Mouse (Mus musculus): ENCODE data around the gene Ubxn4.
A peak's percentile ranks its signal among the peaks of the same experiment; 100 is the strongest.
"Not testable (repeated sequence)": the region's sequence is repeated elsewhere in the genome, so short reads cannot be mapped to it uniquely, and the experiment has no call there.

The Ubxn4 gene

GRCm38 (mm10) chr1:128243627-128243995 lies at the start of gene Ubxn4:
Ubxn4 (plus strand) TSS chr1:128243964.
- no peak for DNase-seq

GRCm38 (mm10) chr1:128194011-128194410 lies 49.8 kb upstream of the Ubxn4 start:
- DNase-seq, result no peak

- no peak for DNase-seq
These were observed 46.4 kb upstream of the Ubxn4 start for GRCm38 (mm10) chr1:128197353-128197752.

- DNase-seq, result no peak
These were observed 30.5 kb upstream of the Ubxn4 start for GRCm38 (mm10) chr1:128213261-128213660.

DNA sequence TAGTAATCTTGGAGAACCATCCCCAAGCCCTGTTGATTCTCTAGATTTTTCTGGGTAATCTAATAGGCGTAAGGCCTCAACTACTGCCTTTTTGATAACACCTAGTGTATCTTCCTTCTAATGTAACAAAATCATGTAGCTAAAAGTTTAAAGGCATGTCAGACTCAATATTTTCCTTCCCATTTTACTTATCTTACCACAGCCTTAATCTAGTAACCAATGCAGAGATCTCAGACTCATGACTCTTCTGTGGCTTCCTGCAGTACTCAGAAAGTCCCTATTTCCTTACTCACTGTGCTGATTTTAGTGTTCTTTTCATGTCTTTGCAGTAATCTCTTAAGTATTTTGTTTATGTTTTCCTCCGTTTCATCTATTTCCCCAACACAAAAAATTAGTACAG lies 21.9 kb upstream of the Ubxn4 start:
- no peak for DNase-seq

GRCm38 (mm10) chr1:128223304-128223703 lies 20.5 kb upstream of the Ubxn4 start:
- DNase-seq, result no peak

DNA sequence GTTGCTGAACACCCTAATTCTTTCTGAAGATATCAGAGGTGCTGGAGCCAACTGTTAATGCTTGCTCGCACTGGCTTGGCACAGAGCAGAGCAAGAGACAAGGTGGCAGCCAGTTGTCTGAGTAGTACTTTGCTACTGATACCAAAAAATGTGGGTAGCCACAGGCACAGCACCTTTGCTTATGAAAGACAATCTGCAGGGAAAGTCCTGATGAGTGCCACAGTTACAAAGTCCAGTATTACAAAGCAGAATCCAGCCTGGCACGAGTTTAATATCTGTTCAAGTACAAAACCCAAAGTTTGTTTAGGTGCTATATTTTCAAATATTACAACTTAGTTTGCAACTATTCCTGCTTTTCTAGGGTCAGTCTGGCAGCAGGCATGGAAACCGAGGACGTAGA lies 8.6 kb upstream of the Ubxn4 start:
- no peak for DNase-seq

DNA sequence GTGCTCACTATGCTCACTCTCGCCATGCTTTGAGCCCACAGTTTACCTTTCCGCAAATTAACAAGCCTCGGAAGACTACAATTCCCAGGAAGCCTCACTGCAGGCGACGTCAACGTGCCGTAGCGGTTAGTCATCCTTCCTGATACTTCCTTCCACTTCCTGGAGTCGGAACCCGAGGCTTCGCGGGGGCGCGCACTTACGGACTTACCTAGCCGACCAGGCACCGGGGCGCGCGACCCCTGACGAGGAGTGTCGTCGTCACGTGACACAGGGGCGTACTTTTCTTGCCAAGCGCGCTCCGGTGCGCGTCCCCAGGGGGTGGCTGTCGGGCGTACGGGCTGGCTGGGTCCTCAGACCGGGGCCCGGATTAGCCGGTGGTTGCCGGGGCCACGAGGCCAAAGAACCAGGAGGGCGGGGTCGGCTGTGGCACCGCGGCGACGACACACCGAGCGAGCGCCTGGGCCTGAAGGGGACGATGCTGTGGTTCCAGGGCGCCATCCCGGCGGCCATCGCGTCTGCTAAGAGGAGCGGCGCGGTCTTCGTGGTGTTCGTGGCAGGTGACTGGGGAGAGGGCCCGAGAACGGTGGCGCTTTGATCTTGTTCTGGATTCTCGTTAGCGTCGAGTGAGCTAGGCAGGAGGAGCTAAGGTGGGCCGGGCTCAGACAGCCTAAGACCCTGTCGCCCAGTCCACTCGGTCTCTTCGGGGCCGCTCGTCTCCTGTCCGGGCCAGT lies 397 bp downstream of the Ubxn4 start:
- DNase-seq, result peak; percentile 98

- no peak for DNase-seq
These were observed 1.1 kb downstream of the Ubxn4 start for GRCm38 (mm10) chr1:128244727-128245355.

GRCm38 (mm10) chr1:128267061-128267460 lies 23.3 kb downstream of the Ubxn4 start:
- not testable (repeated sequence) for DNase-seq

DNA sequence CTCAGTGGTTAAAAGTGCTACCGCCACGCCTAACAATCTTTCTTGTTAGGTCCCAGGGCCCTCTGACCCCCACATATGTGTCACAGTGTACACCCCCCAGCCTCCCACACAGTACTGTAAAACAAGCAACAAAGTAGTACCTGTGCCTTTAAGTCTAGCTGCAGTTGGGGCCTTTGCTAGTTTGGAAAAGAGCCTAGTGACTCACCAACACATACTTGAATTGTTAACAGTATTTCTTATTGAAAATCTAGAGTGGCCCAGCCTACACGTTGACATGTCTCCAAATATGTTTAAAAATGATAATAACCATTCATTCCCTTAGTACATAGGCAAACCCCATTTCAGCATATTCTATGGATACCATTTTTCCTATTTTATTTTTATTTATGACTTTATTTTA lies 27.0 kb downstream of the Ubxn4 start:
- DNase-seq, result no peak

- DNase-seq, result no peak
These were observed 32.1 kb downstream of the Ubxn4 start for GRCm38 (mm10) chr1:128275908-128276307.

- DNase-seq, result no peak
These were observed 34.8 kb downstream of the Ubxn4 start for GRCm38 (mm10) chr1:128278563-128278962.

- no peak for DNase-seq
These were observed 38.0 kb downstream of the Ubxn4 start for GRCm38 (mm10) chr1:128281753-128282152.

GRCm38 (mm10) chr1:128282924-128283323 lies 39.2 kb downstream of the Ubxn4 start:
- DNase-seq, result no peak

- DNase-seq, result no peak
These were observed 40.5 kb downstream of the Ubxn4 start for GRCm38 (mm10) chr1:128284157-128284690.

GRCm38 (mm10) chr1:128285136-128285535 lies 41.4 kb downstream of the Ubxn4 start:
- DNase-seq, result no peak

- DNase-seq, result no peak
These were observed 46.5 kb downstream of the Ubxn4 start for GRCm38 (mm10) chr1:128290295-128290694.

DNA sequence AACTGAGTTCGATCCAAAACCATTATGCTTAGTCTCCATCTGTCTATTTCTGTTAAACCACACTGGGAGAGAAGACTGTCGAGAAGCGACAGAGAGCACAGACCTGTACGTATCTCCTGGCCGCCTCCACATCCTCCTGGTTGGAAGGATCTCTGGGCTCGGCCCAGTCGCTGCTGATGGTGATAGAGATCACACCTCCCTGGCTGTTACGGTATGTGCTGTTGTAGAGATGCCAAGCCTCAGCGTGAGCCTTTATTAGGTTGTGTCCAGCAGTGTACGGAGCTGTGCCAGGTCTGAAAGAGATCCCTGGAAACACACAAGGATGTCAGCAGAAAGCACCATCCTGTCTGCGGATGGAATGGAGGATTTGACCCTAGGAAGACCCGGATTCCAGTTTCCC lies 49.8 kb downstream of the Ubxn4 start:
- no peak for DNase-seq

DNA sequence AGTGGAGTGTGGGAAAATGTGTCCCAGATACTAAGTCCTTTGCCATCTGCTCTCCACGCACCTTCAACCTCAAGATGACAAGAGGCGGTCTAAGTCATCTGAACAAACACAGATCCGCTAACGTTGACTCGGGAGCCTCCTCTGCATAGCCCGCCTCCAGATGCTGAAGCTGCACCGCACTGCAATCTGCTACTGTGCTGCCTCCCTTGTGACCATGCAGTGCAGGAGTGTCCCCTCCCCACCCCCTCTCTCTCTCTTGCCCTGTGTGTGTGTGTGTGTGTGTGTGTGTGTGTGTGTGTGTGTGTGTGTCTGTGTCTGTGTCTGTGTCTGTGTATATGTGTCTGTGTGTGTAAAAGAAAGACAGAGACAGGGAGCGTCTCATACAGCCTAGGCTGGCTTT lies 51.5 kb downstream of the Ubxn4 start:
- DNase-seq, result no peak

DNA sequence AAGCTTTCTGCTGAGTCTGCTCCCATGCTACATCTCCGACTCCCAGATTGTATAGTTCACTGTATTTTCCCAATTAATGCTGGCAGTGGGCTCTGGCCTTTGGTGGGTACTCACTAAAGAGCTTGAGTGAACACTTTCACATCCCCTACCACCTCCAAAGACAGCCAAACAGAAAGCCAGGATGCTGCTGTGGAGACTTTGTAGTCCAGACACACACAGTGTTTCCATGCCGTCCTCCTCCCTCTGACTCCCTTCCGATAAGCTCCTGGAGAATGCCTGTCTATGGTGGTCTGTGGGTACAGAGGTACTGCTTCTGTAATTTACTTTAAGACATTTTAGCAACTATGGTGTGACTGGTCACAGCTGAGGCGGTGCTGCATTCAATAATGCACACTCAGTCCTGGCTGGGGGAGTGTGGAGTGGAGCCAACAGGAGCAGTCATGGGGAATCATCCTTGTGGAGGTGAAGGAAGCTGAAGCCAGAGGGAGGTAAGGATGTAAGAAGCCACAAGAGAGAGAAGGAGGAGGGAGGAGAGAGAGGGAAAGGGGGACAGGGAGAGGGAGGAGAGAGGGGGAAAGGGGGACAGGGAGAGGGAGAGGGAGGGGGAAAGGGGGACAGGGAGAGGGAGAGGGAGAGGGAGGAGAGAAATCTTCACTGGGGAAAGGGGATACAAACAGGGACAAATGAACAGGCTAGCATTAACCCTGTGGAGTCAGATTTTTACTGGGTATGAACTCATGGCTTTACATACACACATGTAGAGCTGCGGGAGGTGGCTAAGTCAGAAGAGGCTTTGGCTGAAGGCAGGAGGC lies 52.2 kb downstream of the Ubxn4 start:
- no peak for DNase-seq

DNA sequence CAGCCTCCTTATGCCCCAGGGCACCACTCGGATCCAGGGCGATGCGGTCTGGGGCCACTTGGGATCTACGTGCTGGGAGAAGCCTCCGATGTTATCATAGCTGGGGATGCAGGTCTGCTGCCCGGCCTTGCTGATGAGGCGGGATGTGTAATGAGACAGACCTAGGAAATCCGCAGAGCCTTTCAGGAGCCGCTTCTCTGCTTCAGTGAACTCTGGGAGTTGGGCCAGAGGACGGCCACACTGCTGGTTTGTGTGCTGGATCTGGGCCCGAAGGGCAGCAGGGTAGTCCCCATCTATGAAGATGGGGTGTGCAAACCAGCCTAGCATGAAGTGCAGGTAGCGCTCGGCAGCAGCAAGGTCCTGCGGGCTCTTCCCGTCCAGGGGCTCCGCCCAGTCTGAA lies 60.1 kb downstream of the Ubxn4 start:
- DNase-seq, result peak; percentile 87

DNA sequence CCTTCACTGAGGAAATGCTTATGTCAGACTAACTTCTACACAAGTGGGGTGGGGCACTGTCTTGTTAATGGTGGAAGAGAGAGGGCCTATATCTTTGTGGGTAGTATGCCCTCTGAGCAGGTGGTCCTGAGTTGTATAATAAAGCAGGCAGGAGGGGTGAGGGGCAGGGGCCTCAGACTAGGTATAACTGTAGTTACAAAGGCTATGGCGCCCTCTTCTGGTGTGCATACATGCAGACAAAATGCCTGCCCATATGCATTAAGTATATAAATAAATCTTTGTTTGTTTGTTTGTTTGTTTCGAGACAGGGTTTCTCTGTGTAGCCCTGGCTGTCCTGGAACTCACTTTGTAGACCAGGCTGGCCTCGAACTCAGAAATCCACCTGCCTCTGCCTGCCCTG lies 65.3 kb downstream of the Ubxn4 start:
- no peak for DNase-seq

GRCm38 (mm10) chr1:128314665-128315064 lies 70.9 kb downstream of the Ubxn4 start:
- DNase-seq, result no peak
